Mouse (Mus musculus): ENCODE data around the gene Cabp4.
"Not testable (repeated sequence)": the region's sequence is repeated elsewhere in the genome, so short reads cannot be mapped to it uniquely, and the experiment has no call there.

The Cabp4 gene

GRCm38 (mm10) chr19:4147782-4148490 is 4.1 kb upstream of the Cabp4 start:
- DNase-seq (ENCODE audit: low read depth, low spot score): no peak

- no peak for DNase-seq (ENCODE audit: low read depth, low spot score)
Measured at GRCm38 (mm10) chr19:4147022-4147405, 3.2 kb upstream of the Cabp4 start.

- DNase-seq (ENCODE audit: low read depth, low spot score): no peak
Measured at GRCm38 (mm10) chr19:4146366-4147021, 2.7 kb upstream of the Cabp4 start.

- no peak for DNase-seq (ENCODE audit: low read depth, low spot score)
Measured at GRCm38 (mm10) chr19:4145936-4146335, 2.1 kb upstream of the Cabp4 start.

GRCm38 (mm10) chr19:4144550-4145498 is 991 bp upstream of the Cabp4 start:
- DNase-seq (ENCODE audit: low read depth, low spot score): no peak

- DNase-seq (ENCODE audit: low read depth, low spot score): no peak
Measured at GRCm38 (mm10) chr19:4142416-4143173, 1.2 kb downstream of the Cabp4 start.

- DNase-seq (ENCODE audit: low read depth, low spot score): no peak
Measured at GRCm38 (mm10) chr19:4140147-4140546, 3.7 kb downstream of the Cabp4 start.

GRCm38 (mm10) chr19:4139446-4139845 is 4.4 kb downstream of the Cabp4 start, which contains the start of gene Gpr152:
TSS of gene Gpr152 (plus strand) at chr19:4139787.
- no peak for DNase-seq (ENCODE audit: low read depth, low spot score)

- no peak for DNase-seq (ENCODE audit: low read depth, low spot score)
Measured at GRCm38 (mm10) chr19:4137913-4138312, 5.9 kb downstream of the Cabp4 start.

GRCm38 (mm10) chr19:4136463-4136862 is 7.4 kb downstream of the Cabp4 start:
- no peak for DNase-seq (ENCODE audit: low read depth, low spot score)

- DNase-seq (ENCODE audit: low read depth, low spot score): not testable (repeated sequence)
Measured at GRCm38 (mm10) chr19:4135963-4136345, 7.9 kb downstream of the Cabp4 start.

GRCm38 (mm10) chr19:4135229-4135962 is 8.4 kb downstream of the Cabp4 start:
- not testable (repeated sequence) for DNase-seq (ENCODE audit: low read depth, low spot score)

- no peak for DNase-seq (ENCODE audit: low read depth, low spot score)
Measured at GRCm38 (mm10) chr19:4134354-4134753, 9.5 kb downstream of the Cabp4 start.

- no peak for DNase-seq (ENCODE audit: low read depth, low spot score)
Measured at GRCm38 (mm10) chr19:4131768-4132167, 12.1 kb downstream of the Cabp4 start.

GRCm38 (mm10) chr19:4131075-4131474 is 12.8 kb downstream of the Cabp4 start:
- DNase-seq (ENCODE audit: low read depth, low spot score): no peak

- DNase-seq (ENCODE audit: low read depth, low spot score): no peak
Measured at GRCm38 (mm10) chr19:4130106-4130505, 13.7 kb downstream of the Cabp4 start.

GRCm38 (mm10) chr19:4129462-4129861 is 14.4 kb downstream of the Cabp4 start:
- no peak for DNase-seq (ENCODE audit: low read depth, low spot score)

- DNase-seq (ENCODE audit: low read depth, low spot score): no peak
Measured at GRCm38 (mm10) chr19:4126759-4127495, 16.9 kb downstream of the Cabp4 start.

GRCm38 (mm10) chr19:4125741-4126696 is 17.8 kb downstream of the Cabp4 start, which contains the start of gene Aip:
TSS of gene Aip (minus strand) at chr19:4125858.
- DNase-seq (ENCODE audit: low read depth, low spot score): peak; percentile 94

All from embryo, embryonic 11.5 days (tissue).